Mouse (Mus musculus) small intestine, adult 2 months (tissue): ENCODE data around the gene Epx.
A peak's percentile ranks its signal among the peaks of the same experiment; 100 is the strongest.

Experiments
- CTCF ChIP-seq: fragments of 200-500 bp; IDR thresholded peaks from 2 replicates; pipeline ENCODE4 v1.5.1; 2012; ENCODE audit warnings: low read depth, mild to moderate bottlenecking, control low read depth, inconsistent platforms, low read length, moderate library complexity, mixed read lengths; ENCODE audit not compliant: insufficient replicate concordance, insufficient read length; ENCODE audit errors: extremely low read depth
- POLR2A ChIP-seq: fragments of 200-500 bp; IDR thresholded peaks from 2 replicates; pipeline ENCODE4 v1.6.1; 2012; ENCODE audit warnings: low read depth, mild to moderate bottlenecking, control low read depth, inconsistent platforms, low read length, moderate library complexity

DNA sequence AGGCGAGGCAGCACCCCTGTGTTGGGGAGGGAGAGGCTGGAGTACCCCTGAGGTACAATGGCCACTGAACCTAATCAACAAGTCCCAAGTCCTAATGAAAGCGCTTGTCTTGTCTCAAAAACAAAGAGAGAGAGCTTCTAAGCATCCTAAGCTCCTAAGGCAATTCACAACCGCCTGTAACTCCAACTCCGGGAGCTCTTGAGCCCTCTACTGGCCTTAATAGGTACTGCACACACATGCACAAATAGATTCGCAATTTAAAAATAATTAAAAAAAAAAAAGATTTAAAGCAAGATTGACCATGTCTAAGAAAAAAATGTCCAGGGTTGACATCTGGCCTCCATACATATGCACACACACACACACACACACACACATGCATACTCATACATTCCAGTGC lies 8.2 kb upstream of the Epx start:
- TF ChIP-seq POLR2A (no peak), CTCF (peak; percentile 4; the same call in 1 of the 2 replicates)
